Mouse (Mus musculus) intestine, postnatal 0 days (tissue): ENCODE data around the gene Dnajc1. TPM values are rescaled to one million over a fixed set of nuclear protein-coding genes. Genes with fewer than 3 reads are reported as not detected.
A peak's percentile ranks its signal among the peaks of the same experiment; 100 is the strongest.

Experiments
- ATAC-seq: fragments of 200-750 bp; cut with Nextera tagmentation; 2 replicates; pipeline ENCODE4 v1.8.0; 2017; ENCODE audit warnings: mild to moderate bottlenecking, moderate TSS enrichment, moderate library complexity
- H3K27ac ChIP-seq: fragments of 300-500 bp; sonication (generic); 2 replicates; pipeline ENCODE4 v1.5.1; 2014; ENCODE audit warnings: mild to moderate bottlenecking, low read depth, low read length, moderate library complexity
- H3K27me3 ChIP-seq: fragments of 300-500 bp; sonication (generic); replicated peaks from 2 replicates; pipeline ENCODE4 v1.6.1; 2014; ENCODE audit warnings: low read length, mixed read lengths; ENCODE audit not compliant: control insufficient read depth, insufficient read depth
- H3K36me3 ChIP-seq: fragments of 300-500 bp; sonication (generic); 2 replicates; pipeline ENCODE4 v1.6.1; 2014; ENCODE audit warnings: mild to moderate bottlenecking, moderate library complexity; ENCODE audit not compliant: control insufficient read depth, insufficient read depth
- H3K4me1 ChIP-seq: fragments of 300-500 bp; sonication (generic); replicated peaks from 2 replicates; pipeline ENCODE4 v1.6.1; 2014; ENCODE audit warnings: antibody characterized with exemption, low read length, mixed read lengths; ENCODE audit not compliant: control insufficient read depth, insufficient read depth
- H3K4me2 ChIP-seq: fragments of 300-500 bp; sonication (generic); replicated peaks from 2 replicates; pipeline ENCODE4 v1.6.1; 2014; ENCODE audit warnings: low read depth, mild to moderate bottlenecking, moderate library complexity
- H3K4me3 ChIP-seq: fragments of 300-500 bp; sonication (generic); 2 replicates; pipeline ENCODE4 v1.5.1; 2014; ENCODE audit warnings: low read depth, low read length
- H3K9ac ChIP-seq: fragments of 300-500 bp; sonication (generic); 2 replicates; pipeline ENCODE4 v1.6.1; 2014; ENCODE audit warnings: mild to moderate bottlenecking, low read depth, low read length
- H3K9me3 ChIP-seq: fragments of 300-500 bp; sonication (generic); 2 replicates; pipeline ENCODE4 v1.6.1; 2016; ENCODE audit warnings: mixed run types; ENCODE audit not compliant: control insufficient read depth
- CTCF ChIP-seq: sonication (generic); IDR thresholded peaks from 2 replicates; pipeline ENCODE4 v1.5.1; 2016; ENCODE audit warnings: low read depth, mild to moderate bottlenecking, control low read depth, antibody characterized with exemption, moderate library complexity
- WGBS: fragments of 180-500 bp; shearing (Covaris S2); extraction: QIAGEN DNeasy Blood & Tissue Kit; methylation state at CpG from one replicate; pipeline ENCODE4 v1.1.7; 2014; 5-methylcytosine and 5-hydroxymethylcytosine counted together
- polyA plus RNA-seq: library from polyadenylated mRNA; unstranded; fragments of >200 nt; fragmentation: Nextera tagmentation; extraction: Ambion mirVana; gene quantifications from 2 replicates; pipeline ENCODE4 v1.2.1, GENCODE M21; 2015

The Dnajc1 gene
- polyA plus RNA-seq, 1 experiment from 2014 or later = 24.4 TPM

DNA sequence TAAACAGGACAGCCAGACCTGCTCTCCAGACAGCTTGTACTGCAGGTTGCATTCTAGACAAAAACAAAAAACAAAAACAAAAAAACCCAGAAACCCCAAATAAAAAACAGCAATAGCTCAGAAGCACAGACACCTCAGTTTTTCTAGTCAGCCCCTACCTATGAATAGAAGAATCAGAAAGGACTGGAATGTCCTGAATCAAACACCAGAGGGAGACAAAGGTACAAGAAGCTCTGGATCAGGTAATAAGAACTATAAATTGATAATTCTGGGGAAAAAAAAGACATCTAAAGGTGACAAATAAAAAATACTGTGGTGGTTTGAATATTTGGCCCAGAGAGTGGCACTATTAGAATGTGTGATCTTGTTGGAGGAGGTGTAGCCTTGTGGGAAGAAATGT lies 37.3 kb downstream of the Dnajc1 start:
- no peak overlapping the region for H3K27ac ChIP-seq
- no peak overlapping the region for H3K4me3 ChIP-seq
- H3K4me2 ChIP-seq = no peak overlapping the region
- H3K27me3 ChIP-seq = no peaks in the 10 kb centered on the region
- no peaks in the 10 kb centered on the region for H3K36me3 ChIP-seq
- ATAC-seq = no peak
- H3K4me1 ChIP-seq = no peaks in the 10 kb centered on the region
- no peak overlapping the region for H3K9ac ChIP-seq
- no peaks in the 10 kb centered on the region for H3K9me3 ChIP-seq
- TF ChIP-seq CTCF = peak; percentile 39; the same call in 1 of the 2 replicates

DNA sequence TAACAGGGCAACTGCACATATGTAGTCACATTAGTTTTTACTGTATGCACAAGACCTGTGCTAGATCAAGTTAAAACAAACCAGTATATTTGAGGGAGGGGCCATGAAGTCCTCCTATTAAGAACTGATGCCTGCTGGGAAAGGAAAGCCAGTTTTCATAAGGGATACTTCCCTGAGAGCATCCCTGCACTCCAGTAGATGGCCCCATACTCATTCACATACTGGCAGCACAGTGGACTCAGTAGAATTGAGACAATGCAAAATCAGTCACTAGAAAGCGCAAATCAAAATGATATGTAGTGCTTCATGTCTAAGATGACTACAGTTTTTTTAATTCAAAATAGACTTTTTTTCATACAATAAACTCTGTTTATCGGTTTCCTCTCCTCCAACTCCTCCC lies 40.0 kb downstream of the Dnajc1 start:
- Histone ChIP-seq H3K4me1 (no peaks in the 10 kb centered on the region), H3K4me3 (no peak overlapping the region), H3K4me2 (no peak overlapping the region), H3K9ac (no peak overlapping the region), H3K36me3 (no peaks in the 10 kb centered on the region), H3K27ac (no peak overlapping the region), H3K9me3 (no peaks in the 10 kb centered on the region), H3K27me3 (no peaks in the 10 kb centered on the region)
- no peak for ATAC-seq
- WGBS = 87% methylated on average over 2 of the region's 2 CpGs
- peak; percentile 51 for TF ChIP-seq CTCF

DNA sequence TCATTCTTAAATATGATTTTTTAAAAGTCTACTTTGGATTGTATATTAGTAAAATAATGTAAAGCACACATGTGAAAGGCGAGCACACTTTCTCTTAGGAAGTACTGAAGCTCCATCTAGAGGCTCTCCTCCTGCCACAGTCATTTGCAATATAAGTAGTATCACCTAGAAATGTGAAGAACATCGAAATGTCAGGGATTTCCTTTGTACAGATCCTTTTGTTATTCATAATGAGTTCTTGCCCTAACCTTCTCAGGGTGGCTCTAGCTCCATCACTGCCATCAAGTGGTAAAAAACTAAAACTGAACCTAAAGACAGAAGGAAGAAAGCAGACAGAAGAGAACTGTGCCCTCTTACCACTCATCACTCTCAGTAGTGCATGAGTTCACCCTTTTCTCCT lies 49.2 kb downstream of the Dnajc1 start:
- Histone ChIP-seq H3K36me3 (no peaks in the 10 kb centered on the region), H3K27me3 (no peaks in the 10 kb centered on the region), H3K9me3 (no peaks in the 10 kb centered on the region), H3K4me1 (no peaks in the 10 kb centered on the region), H3K4me2 (no peak overlapping the region), H3K4me3 (no peak overlapping the region), H3K9ac (no peak overlapping the region), H3K27ac (no peak overlapping the region)
- TF ChIP-seq CTCF = peak; percentile 66
- ATAC-seq = no peak
- 76% methylated on average over 2 of the region's 2 CpGs for WGBS

DNA sequence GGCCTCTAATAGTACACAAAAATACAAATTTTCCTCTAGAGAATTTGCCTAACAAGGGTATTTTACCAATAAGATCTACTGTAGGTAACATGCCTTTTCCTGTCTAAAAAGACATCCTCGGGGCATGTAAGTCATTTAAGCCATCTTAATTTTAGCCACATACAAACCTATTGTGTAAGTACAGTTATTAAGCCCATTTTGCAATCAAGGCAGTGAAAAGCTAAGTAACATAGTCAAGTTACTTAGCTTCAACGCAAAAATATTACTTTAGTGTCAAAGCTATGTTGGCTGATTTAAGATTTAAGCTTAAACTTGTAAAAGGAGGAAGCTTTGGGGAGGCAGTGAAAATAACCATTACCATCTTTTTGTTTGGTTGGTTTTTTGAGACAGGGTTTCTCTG lies 74.0 kb downstream of the Dnajc1 start:
- Histone ChIP-seq H3K4me3 (no peak overlapping the region), H3K4me1 (no peaks in the 10 kb centered on the region), H3K27me3 (no peaks in the 10 kb centered on the region), H3K4me2 (no peak overlapping the region), H3K9me3 (0 out of 2 replicates have a peak, but pooled peaks cover 4% of the 10 kb centered on the region), H3K36me3 (no peaks in the 10 kb centered on the region), H3K9ac (no peak overlapping the region), H3K27ac (no peak overlapping the region)
- TF ChIP-seq CTCF = no peak
- ATAC-seq = no peak
- WGBS = 91% methylated on average over 2 of the region's 2 CpGs

DNA sequence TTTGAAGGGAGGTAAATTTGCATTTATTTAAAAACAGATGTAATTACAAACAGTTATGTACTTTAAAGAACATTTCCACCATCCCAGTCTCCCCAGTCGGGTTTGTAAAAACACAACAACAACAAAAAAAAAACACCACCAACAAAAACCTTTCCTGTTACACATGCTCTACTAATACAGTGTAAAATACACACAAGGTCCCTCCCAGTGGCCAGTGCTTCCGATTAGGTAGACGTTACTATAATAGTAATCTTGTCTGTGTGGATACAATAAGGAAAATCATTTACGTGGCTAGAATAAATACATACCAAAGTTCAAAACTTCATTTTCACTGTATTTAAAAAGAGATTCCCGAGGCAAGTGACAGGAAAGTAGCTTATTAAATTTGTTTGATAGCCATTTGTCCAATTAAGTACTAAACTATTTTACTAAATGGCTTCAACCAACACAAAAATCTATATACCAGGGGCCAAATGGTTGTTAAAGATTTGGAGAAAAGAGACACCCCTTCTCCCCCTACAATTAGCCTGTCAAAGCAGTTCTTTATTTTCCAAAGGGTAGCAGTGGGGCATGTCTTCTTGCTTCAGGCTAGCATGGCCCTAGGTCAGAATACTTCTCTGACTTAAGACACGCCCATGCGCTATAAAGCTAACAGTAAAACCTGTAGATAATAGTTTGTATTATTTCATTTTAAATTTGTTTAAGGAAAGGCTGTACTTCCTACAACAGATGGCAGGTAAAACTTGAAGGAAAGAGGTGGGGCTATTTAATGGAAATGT lies 74.9 kb downstream of the Dnajc1 start:
- no peak for TF ChIP-seq CTCF
- Histone ChIP-seq H3K4me1 (no peaks in the 10 kb centered on the region), H3K4me3 (no peak overlapping the region), H3K36me3 (no peaks in the 10 kb centered on the region), H3K27ac (no peak overlapping the region), H3K9me3 (0 out of 2 replicates have a peak, but pooled peaks cover 4% of the 10 kb centered on the region), H3K9ac (no peak overlapping the region), H3K27me3 (no peaks in the 10 kb centered on the region), H3K4me2 (no peak overlapping the region)
- no peak for ATAC-seq
- WGBS = 72% methylated on average over 7 of the region's 7 CpGs

DNA sequence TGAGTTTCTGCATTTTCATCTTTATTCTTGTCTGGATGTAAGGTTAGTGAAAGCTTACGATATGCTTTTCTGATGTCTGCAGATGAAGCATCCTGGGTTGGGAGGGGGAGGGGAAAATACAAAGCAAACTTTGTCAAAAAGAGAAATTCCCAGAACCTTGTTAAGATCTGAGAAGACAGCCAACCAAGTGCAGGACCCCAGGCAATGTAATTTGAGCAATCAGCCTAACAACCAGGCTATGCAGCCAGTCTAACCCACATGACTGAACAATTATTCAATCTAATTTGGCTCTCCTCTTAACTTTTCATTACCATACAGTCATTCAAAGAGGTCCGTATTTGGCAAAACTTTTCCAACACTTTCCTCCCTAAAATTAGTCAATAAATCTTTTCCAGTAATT lies 75.7 kb downstream of the Dnajc1 start:
- 76% methylated on average over 2 of the region's 2 CpGs for WGBS
- no peaks in the 10 kb centered on the region for H3K4me1 ChIP-seq
- H3K36me3 ChIP-seq = no peaks in the 10 kb centered on the region
- no peak overlapping the region for H3K27ac ChIP-seq
- 0 out of 2 replicates have a peak, but pooled peaks cover 4% of the 10 kb centered on the region for H3K9me3 ChIP-seq
- no peak for ATAC-seq
- no peak for TF ChIP-seq CTCF
- H3K4me2 ChIP-seq = no peak overlapping the region
- H3K27me3 ChIP-seq = no peaks in the 10 kb centered on the region
- no peak overlapping the region for H3K9ac ChIP-seq
- H3K4me3 ChIP-seq = no peak overlapping the region
